In the genomic region with DNA sequence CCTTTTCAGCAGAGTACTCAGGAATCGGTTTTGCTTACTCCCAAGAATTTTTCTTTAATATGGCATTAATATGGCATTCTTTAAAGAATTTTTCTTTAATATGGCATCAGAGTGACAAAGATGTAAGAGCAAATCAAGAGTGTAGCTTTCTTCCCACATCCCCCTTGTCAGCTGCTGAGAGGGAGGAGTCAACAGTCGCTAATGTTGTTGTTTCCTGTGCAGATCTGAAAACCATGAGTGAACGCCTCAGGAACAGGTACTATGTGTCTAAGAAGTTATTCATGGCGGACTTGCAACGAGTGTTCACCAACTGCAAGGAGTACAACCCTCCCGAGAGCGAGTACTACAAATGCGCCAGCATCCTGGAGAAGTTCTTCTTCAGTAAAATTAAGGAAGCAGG, we compare ENCODE assay signal across 27 mouse cellular contexts. TPM values are rescaled to one million over a fixed set of nuclear protein-coding genes. Genes with fewer than 3 reads are reported as not detected.
"Had no signal": no experiment of that assay in that cellular context is flagged by ENCODE, and none has a peak within 500 bp of the region (broad histone marks: within the 10 kb centered on the region; RNA-seq: fewer than 3 reads in every experiment).

No protein-coding gene starts in this region.

- H3K27ac ChIP-seq: heart, embryonic 13.5 days; heart, embryonic 15.5 days; hindbrain, embryonic 13.5 days; hindbrain, embryonic 15.5 days; hindbrain, postnatal 0 days; intestine, embryonic 15.5 days; kidney, embryonic 15.5 days; kidney, postnatal 0 days; limb, embryonic 13.5 days; limb, embryonic 15.5 days; liver, embryonic 12.5 days; liver, embryonic 14.5 days had no signal

- H3K4me2 ChIP-seq: heart, embryonic 11.5 days; heart, embryonic 13.5 days; heart, embryonic 15.5 days; hindbrain, embryonic 13.5 days; hindbrain, embryonic 15.5 days; intestine, embryonic 15.5 days; kidney, embryonic 15.5 days; limb, embryonic 13.5 days; limb, embryonic 15.5 days; liver, embryonic 12.5 days had no signal

- H3K27me3 ChIP-seq: heart, embryonic 13.5 days; heart, embryonic 15.5 days; hindbrain, embryonic 13.5 days; hindbrain, embryonic 15.5 days; intestine, embryonic 15.5 days; kidney, embryonic 15.5 days; limb, embryonic 13.5 days; limb, embryonic 15.5 days; liver, embryonic 12.5 days had no signal

- ATAC-seq: hindbrain, postnatal 0 days; intestine, embryonic 15.5 days; intestine, postnatal 0 days; liver, embryonic 12.5 days had no signal

- DNase-seq: gastrocnemius, postnatal 14 days; gastrocnemius, postnatal 36 days; heart, adult 18-20 months; heart, postnatal 14 days; heart, postnatal 36 days; kidney, adult 2 months; kidney, adult 9 months; kidney, postnatal 14 days; kidney, postnatal 36 days; layer of hippocampus, adult 9-11 months; layer of hippocampus, postnatal 36 days; left cerebral cortex, postnatal 4 days had no signal

- H3K9ac ChIP-seq: heart, embryonic 13.5 days; heart, embryonic 15.5 days; hindbrain, embryonic 13.5 days; hindbrain, embryonic 15.5 days; intestine, embryonic 15.5 days; kidney, embryonic 15.5 days; limb, embryonic 13.5 days; limb, embryonic 15.5 days; liver, embryonic 12.5 days; liver, embryonic 14.5 days had no signal

- H3K4me1 ChIP-seq: heart, embryonic 13.5 days; heart, embryonic 15.5 days; hindbrain, embryonic 13.5 days; hindbrain, embryonic 15.5 days; intestine, embryonic 15.5 days; kidney, embryonic 15.5 days; limb, embryonic 13.5 days; limb, embryonic 15.5 days; liver, embryonic 12.5 days had no signal

- H3K4me3 ChIP-seq: heart, embryonic 13.5 days; heart, embryonic 15.5 days; hindbrain, embryonic 13.5 days; hindbrain, embryonic 15.5 days; intestine, embryonic 15.5 days; kidney, embryonic 15.5 days; limb, embryonic 13.5 days; limb, embryonic 15.5 days; liver, embryonic 12.5 days had no signal

- H3K9me3 ChIP-seq: heart, embryonic 13.5 days; heart, embryonic 15.5 days; hindbrain, embryonic 13.5 days; hindbrain, embryonic 15.5 days; intestine, embryonic 15.5 days; kidney, embryonic 15.5 days; limb, embryonic 13.5 days; limb, embryonic 15.5 days; liver, embryonic 12.5 days had no signal

RNA-seq across cellular contexts. Expression of gene Sgo1, which starts 18.7 kb away (rescaled TPM):
- polyA plus RNA-seq: liver, adult 2 months had no signal
